Comparison of ENCODE assay signal across 8 mouse cellular contexts in the genomic region with DNA sequence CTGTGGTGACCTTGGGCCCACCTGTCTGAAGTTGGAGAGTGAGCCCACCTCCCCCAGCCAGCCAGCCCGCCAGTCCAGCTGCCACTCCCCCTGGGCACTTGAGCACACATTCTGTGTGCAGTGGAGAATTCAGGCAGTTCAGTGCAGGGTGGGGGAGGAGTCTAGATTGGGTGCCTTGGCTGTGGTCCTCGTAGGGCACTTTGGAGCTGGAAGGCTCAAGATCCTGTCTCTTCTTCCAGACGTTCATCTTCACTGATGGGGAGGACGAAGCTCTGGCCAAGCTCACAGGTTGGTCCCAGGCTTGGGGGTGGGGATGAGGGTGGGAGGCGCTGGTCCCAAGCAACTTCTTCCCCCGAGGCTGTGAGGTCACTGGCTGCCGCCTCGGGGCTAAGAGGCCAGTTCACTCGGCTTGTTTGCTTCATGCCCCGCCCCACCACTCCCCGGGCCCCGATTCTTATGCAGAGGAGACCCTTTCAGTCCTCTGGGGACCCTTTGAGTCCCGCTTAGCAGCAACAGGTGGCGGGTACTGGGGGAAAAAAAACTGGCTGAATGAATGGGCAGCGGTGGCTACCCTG. TPM values are rescaled to one million over a fixed set of nuclear protein-coding genes. Genes with fewer than 3 reads are reported as not detected.
DNase-seq lines count a peak whose midpoint lies in the region; ATAC-seq and TF ChIP-seq lines count a peak whose summit lies in the region.

No protein-coding gene starts in this region.

- H3K4me2 ChIP-seq in embryonic facial prominence, embryonic 11.5 days (ENCODE audit: low read depth, low read length): peak overlapping the region; percentile 58

- H3K9me3 ChIP-seq in embryonic facial prominence, embryonic 11.5 days (replicated peaks; ENCODE audit: control insufficient read depth, low read length): no peaks in the 10 kb centered on the region
- H3K9me3 ChIP-seq in limb, embryonic 10.5 days (replicated peaks): no peaks in the 10 kb centered on the region

- peak overlapping the region; percentile 90 for H3K27ac ChIP-seq in layer of hippocampus, adult 2 months
- H3K27ac ChIP-seq in embryonic facial prominence, embryonic 11.5 days (replicated peaks; ENCODE audit: low read depth, low read length): peak overlapping the region; percentile 72
- H3K27ac ChIP-seq in limb, embryonic 10.5 days: peak overlapping the region; percentile 57

- TF ChIP-seq CTCF in layer of hippocampus, adult 2 months (conservative IDR thresholded peaks at IDR 0.05): no peak

- H3K4me1 ChIP-seq in embryonic facial prominence, embryonic 11.5 days (ENCODE audit: control insufficient read depth, insufficient read depth, low read length): peaks cover 21% of the 10 kb centered on the region
- peaks cover 63% of the 10 kb centered on the region for H3K4me1 ChIP-seq in limb, embryonic 10.5 days

- no peak for DNase-seq in layer of hippocampus, adult 2 months (ENCODE audit: low spot score in 2 of 2)
- no peak for DNase-seq in layer of hippocampus, postnatal 25 days (ENCODE audit: extremely low spot score in 1 of 2, low spot score in 1 of 2)
- peak; percentile 56 for DNase-seq in embryonic facial prominence, embryonic 11.5 days (ENCODE audit: low spot score)
- peak; percentile 58 for DNase-seq in limb, embryonic 10.5 days (ENCODE audit: low spot score)
- DNase-seq in naive thymus-derived CD4-positive, alpha-beta T cell, adult 2 months (ENCODE audit: low read depth): peak; percentile 39
- DNase-seq in cerebellum, adult 8-10 months: no peak
- no peak for DNase-seq in left cerebral cortex, adult 11 months (ENCODE audit: low spot score)
- no peak for DNase-seq in urinary bladder, adult 18-20 months (ENCODE audit: low spot score in 2 of 2)

- 4% methylated on average over 15 of the region's 15 CpGs for WGBS in embryonic facial prominence, embryonic 11.5 days
- 28% methylated on average over 15 of the region's 15 CpGs for whole genome bisulfite sequencing in limb, embryonic 10.5 days

- peak overlapping the region; percentile 60; the same call in 1 of the 2 replicates for H3K9ac ChIP-seq in embryonic facial prominence, embryonic 11.5 days (replicated peaks; ENCODE audit: low read length)

- no peak for ATAC-seq in embryonic facial prominence, embryonic 11.5 days (replicated peaks; ENCODE audit: insufficient number of reproducible peaks, low FRiP score, low TSS enrichment, low read depth)

- peaks cover 50% of the 10 kb centered on the region for H3K27me3 ChIP-seq in embryonic facial prominence, embryonic 11.5 days (ENCODE audit: control insufficient read depth, insufficient read depth, low read length)
- peaks cover 68% of the 10 kb centered on the region for H3K27me3 ChIP-seq in limb, embryonic 10.5 days (ENCODE audit: low read depth, poor library complexity, severe bottlenecking)

- peak overlapping the region; percentile 52; the same call in 1 of the 2 replicates for H3K4me3 ChIP-seq in layer of hippocampus, adult 2 months
- peak overlapping the region; percentile 0 for H3K4me3 ChIP-seq in embryonic facial prominence, embryonic 11.5 days (ENCODE audit: low read depth, low read length)
- H3K4me3 ChIP-seq in limb, embryonic 10.5 days: peak overlapping the region; percentile 60

- H3K36me3 ChIP-seq in embryonic facial prominence, embryonic 11.5 days (replicated peaks; ENCODE audit: control insufficient read depth, insufficient read depth, low read depth, low read length): no peaks in the 10 kb centered on the region
- 0 out of 2 replicates have a peak, but pooled peaks cover 9% of the 10 kb centered on the region for H3K36me3 ChIP-seq in limb, embryonic 10.5 days

RNA-seq across cellular contexts. Expression of gene Lfng, which starts 4.6 kb away (rescaled TPM):
- 10 to 100 TPM; 23.9 to 24.8 TPM for total RNA-seq in layer of hippocampus, adult 2 months (2021)
- total RNA-seq in layer of hippocampus, postnatal 25 days (2021): 10 to 100 TPM; 20.0 to 29.8 TPM
- polyA plus RNA-seq in embryonic facial prominence, embryonic 11.5 days (2014; fragmentation: Nextera tagmentation; extraction: Ambion mirVana): 13.3 and 13.7 TPM in 2 replicates
- 4.3 and 5.8 TPM in 2 replicates for polyA plus RNA-seq in limb, embryonic 10.5 days (2016; fragmentation: Nextera tagmentation; extraction: Ambion mirVana)

RNA-seq across cellular contexts. Expression of gene Ttyh3, which starts 37.1 kb away (rescaled TPM):
- total RNA-seq in layer of hippocampus, adult 2 months (2021): 100 to 1,000 TPM; 187 to 201 TPM
- 100 to 1,000 TPM; 247 to 262 TPM for total RNA-seq in layer of hippocampus, postnatal 25 days (2021)
- 42.5 and 42.8 TPM in 2 replicates for polyA plus RNA-seq in embryonic facial prominence, embryonic 11.5 days (2014; fragmentation: Nextera tagmentation; extraction: Ambion mirVana)
- polyA plus RNA-seq in limb, embryonic 10.5 days (2016; fragmentation: Nextera tagmentation; extraction: Ambion mirVana): 36.6 and 47.0 TPM in 2 replicates

RNA-seq across cellular contexts. Expression of gene Grifin, which starts 46.8 kb away (rescaled TPM):
- not detected for total RNA-seq in layer of hippocampus, adult 2 months (2021)
- total RNA-seq in layer of hippocampus, postnatal 25 days (2021): not detected
- polyA plus RNA-seq in embryonic facial prominence, embryonic 11.5 days (2014; fragmentation: Nextera tagmentation; extraction: Ambion mirVana): 0.36 and 0.63 TPM in 2 replicates
- polyA plus RNA-seq in limb, embryonic 10.5 days (2016; fragmentation: Nextera tagmentation; extraction: Ambion mirVana): not detected in 2 replicates

Comparison
In these comparisons a context has a peak if more than half of its experiments do, and no peak if none do; other contexts are left out.
1. DNase-seq: peak in embryonic facial prominence, embryonic 11.5 days (single experiment), limb, embryonic 10.5 days (single experiment) and naive thymus-derived CD4-positive, alpha-beta T cell, adult 2 months (single experiment); none in layer of hippocampus, adult 2 months (0 of 2), layer of hippocampus, postnatal 25 days (0 of 2), cerebellum, adult 8-10 months (single experiment), left cerebral cortex, adult 11 months (single experiment) and urinary bladder, adult 18-20 months (0 of 2).
2. H3K4me3 ChIP-seq: peak in every context shown above with its lines; median percentile 60 in limb, embryonic 10.5 days; 52 in layer of hippocampus, adult 2 months; 0 in embryonic facial prominence, embryonic 11.5 days.
3. Peak in every context shown above with its lines, with median percentiles within 50 percentile points of each other: H3K27ac ChIP-seq.